15 mouse cellular contexts compared by ENCODE assay signal in genomic region chr9:99661606-99662166, GRCm38 (mm10). TPM values are rescaled to one million over a fixed set of nuclear protein-coding genes. Genes with fewer than 3 reads are reported as not detected.
DNase-seq lines count a peak whose midpoint lies in the region; ATAC-seq and TF ChIP-seq lines count a peak whose summit lies in the region.
"Had no signal": no experiment of that assay in that cellular context is flagged by ENCODE, and none has a peak within 500 bp of the region (broad histone marks: within the 10 kb centered on the region; RNA-seq: fewer than 3 reads in every experiment).

No protein-coding gene starts in this region.

- H3K27ac ChIP-seq in heart, embryonic 13.5 days (replicated peaks), result peak overlapping the region; percentile 50
- no peak overlapping the region for H3K27ac ChIP-seq in midbrain, embryonic 15.5 days
- H3K27ac ChIP-seq in midbrain, embryonic 16.5 days (ENCODE audit: low read length), result no peak overlapping the region
- H3K27ac ChIP-seq in small intestine, adult 2 months (ENCODE audit: insufficient read depth, low read depth, low read length), result no peak overlapping the region
- H3K27ac ChIP-seq: embryonic facial prominence, embryonic 12.5 days; gastrocnemius, adult 2 months; liver, embryonic 13.5 days had no signal

- H3K36me3 ChIP-seq in heart, embryonic 13.5 days, result peaks cover 83% of the 10 kb centered on the region
- H3K36me3 ChIP-seq in midbrain, embryonic 15.5 days (replicated peaks), result no peaks in the 10 kb centered on the region
- peaks cover 3% of the 10 kb centered on the region; the same call in 1 of the 2 replicates for H3K36me3 ChIP-seq in midbrain, embryonic 16.5 days (ENCODE audit: control insufficient read depth, insufficient read depth, low read length)
- H3K36me3 ChIP-seq in small intestine, adult 2 months (ENCODE audit: control insufficient read depth, insufficient read depth, low read length), result no peaks in the 10 kb centered on the region
- H3K36me3 ChIP-seq: liver, embryonic 13.5 days had no signal

- TF ChIP-seq POLR2A in small intestine, adult 2 months (IDR thresholded peaks at IDR 0.05; ENCODE audit: low read depth, low read length), result no peak

- H3K4me1 ChIP-seq in heart, embryonic 13.5 days, result peaks cover 17% of the 10 kb centered on the region
- H3K4me1 ChIP-seq in midbrain, embryonic 15.5 days, result 0 out of 2 replicates have a peak, but pooled peaks cover 5% of the 10 kb centered on the region
- H3K4me1 ChIP-seq in midbrain, embryonic 16.5 days (ENCODE audit: control insufficient read depth, insufficient read depth, low read length), result no peaks in the 10 kb centered on the region
- H3K4me1 ChIP-seq in small intestine, adult 2 months (ENCODE audit: control insufficient read depth, insufficient read depth, insufficient read length, low read length), result no peaks in the 10 kb centered on the region
- H3K4me1 ChIP-seq: embryonic facial prominence, embryonic 12.5 days; liver, embryonic 13.5 days had no signal

- no peaks in the 10 kb centered on the region for H3K27me3 ChIP-seq in heart, embryonic 13.5 days (replicated peaks)
- H3K27me3 ChIP-seq in midbrain, embryonic 15.5 days (replicated peaks), result no peaks in the 10 kb centered on the region
- H3K27me3 ChIP-seq in midbrain, embryonic 16.5 days (ENCODE audit: control insufficient read depth, insufficient read depth, low read depth, low read length), result no peaks in the 10 kb centered on the region
- H3K27me3 ChIP-seq in small intestine, adult 2 months (ENCODE audit: control insufficient read depth, insufficient read depth, low read length), result no peaks in the 10 kb centered on the region
- H3K27me3 ChIP-seq: embryonic facial prominence, embryonic 12.5 days; liver, embryonic 13.5 days had no signal

- H3K4me3 ChIP-seq in heart, embryonic 13.5 days, result no peak overlapping the region
- no peak overlapping the region for H3K4me3 ChIP-seq in midbrain, embryonic 15.5 days
- H3K4me3 ChIP-seq in midbrain, embryonic 16.5 days (ENCODE audit: low read depth, low read length), result no peak overlapping the region
- H3K4me3 ChIP-seq in small intestine, adult 2 months (ENCODE audit: low read depth, low read length), result peak overlapping the region; percentile 33
- H3K4me3 ChIP-seq: embryonic facial prominence, embryonic 12.5 days; liver, embryonic 13.5 days had no signal

- WGBS in heart, embryonic 13.5 days, result 69% methylated on average over 16 of the region's 16 CpGs
- WGBS in midbrain, embryonic 15.5 days, result 70% methylated on average over 16 of the region's 16 CpGs
- WGBS in midbrain, embryonic 16.5 days, result 72% methylated on average over 16 of the region's 16 CpGs
- WGBS in small intestine, adult 2 months, result 43% methylated on average over 16 of the region's 16 CpGs

- no peak for TF ChIP-seq CTCF in small intestine, adult 2 months (IDR thresholded peaks at IDR 0.05; ENCODE audit: extremely low read depth, insufficient read length, insufficient replicate concordance, low read depth, low read length)

- intact Hi-C loops in heart, postnatal 14 days (cut with DNase I), result loop anchor here (2.0 to 10.0 kb wide), 2 partner anchors 75 to 207 kb away; partner anchors contain the start of gene Nme9
- intact Hi-C loops in left cerebral cortex, postnatal 25 days (cut with DNase I), result loop anchor here (2.0 kb wide), 1 partner anchor 71 kb away; no protein-coding TSS in a partner anchor

- H3K9ac ChIP-seq in heart, embryonic 13.5 days, result no peak overlapping the region; the same call in 1 of the 2 replicates
- H3K9ac ChIP-seq in midbrain, embryonic 15.5 days, result no peak overlapping the region
- H3K9ac ChIP-seq in midbrain, embryonic 16.5 days (ENCODE audit: low read depth, low read length), result no peak overlapping the region
- H3K9ac ChIP-seq: embryonic facial prominence, embryonic 12.5 days; liver, embryonic 13.5 days had no signal

- H3K4me2 ChIP-seq in heart, embryonic 13.5 days, result no peak overlapping the region
- no peak overlapping the region for H3K4me2 ChIP-seq in midbrain, embryonic 15.5 days
- no peak overlapping the region for H3K4me2 ChIP-seq in midbrain, embryonic 16.5 days (ENCODE audit: low read length)
- H3K4me2 ChIP-seq: embryonic facial prominence, embryonic 12.5 days; liver, embryonic 13.5 days had no signal

- ATAC-seq in heart, embryonic 13.5 days (ENCODE audit: extremely low read depth, insufficient number of reproducible peaks, low FRiP score, low TSS enrichment), result no peak
- ATAC-seq in midbrain, embryonic 15.5 days (replicated peaks), result 0 out of 2 replicates have a peak, but pooled peaks have one; percentile 39
- no peak for ATAC-seq in midbrain, embryonic 16.5 days
- ATAC-seq: CD4-positive, CD25-positive, alpha-beta regulatory T cell, adult 4 months had no signal

- H3K9me3 ChIP-seq in heart, embryonic 13.5 days, result no peaks in the 10 kb centered on the region
- H3K9me3 ChIP-seq in midbrain, embryonic 15.5 days, result no peaks in the 10 kb centered on the region
- H3K9me3 ChIP-seq in midbrain, embryonic 16.5 days (replicated peaks; ENCODE audit: control insufficient read depth, low read length, poor library complexity, severe bottlenecking), result no peaks in the 10 kb centered on the region
- H3K9me3 ChIP-seq: embryonic facial prominence, embryonic 12.5 days; liver, embryonic 13.5 days had no signal

- no peak for DNase-seq in heart, postnatal 14 days
- peak; percentile 60 for DNase-seq in kidney, adult 9 months
- no peak for DNase-seq in left cerebral cortex, postnatal 25 days (ENCODE audit: low spot score in 2 of 2)
- DNase-seq: thymus, adult 18-20 months had no signal

RNA-seq across cellular contexts. Expression of gene Dzip1l, which starts 32.4 kb away (rescaled TPM):
- polyA plus RNA-seq in heart, embryonic 13.5 days (2015; fragmentation: Nextera tagmentation; extraction: Ambion mirVana), result 16.8 and 19.5 TPM in 2 replicates
- total RNA-seq in heart, postnatal 14 days (2021), result 1 to 10 TPM; 5.0 to 7.0 TPM
- polyA plus RNA-seq in midbrain, embryonic 15.5 days (2015; fragmentation: Nextera tagmentation; extraction: Ambion mirVana), result 8.8 and 10.8 TPM in 2 replicates
- 7.7 and 8.8 TPM in 2 replicates for polyA plus RNA-seq in midbrain, embryonic 16.5 days (2015; fragmentation: Nextera tagmentation; extraction: Ambion mirVana)
- 1.2 and 1.4 TPM in 2 replicates for polyA plus RNA-seq in small intestine, adult 2 months (2012; rRNA removed)
- total RNA-seq in left cerebral cortex, postnatal 25 days (2021), result 10 to 100 TPM; 21.2 to 27.7 TPM
- polyA plus RNA-seq: CD4-positive, CD25-positive, alpha-beta regulatory T cell, adult 4 months had no signal

RNA-seq across cellular contexts. Expression of gene A4gnt, which starts 49.4 kb away (rescaled TPM):
- not detected in 2 replicates for polyA plus RNA-seq in heart, embryonic 13.5 days (2015; fragmentation: Nextera tagmentation; extraction: Ambion mirVana)
- total RNA-seq in heart, postnatal 14 days (2021), result not detected
- polyA plus RNA-seq in midbrain, embryonic 15.5 days (2015; fragmentation: Nextera tagmentation; extraction: Ambion mirVana), result not detected in 2 replicates
- polyA plus RNA-seq in midbrain, embryonic 16.5 days (2015; fragmentation: Nextera tagmentation; extraction: Ambion mirVana), result not detected in 2 replicates
- 1.1 and 8.7 TPM in 2 replicates for polyA plus RNA-seq in small intestine, adult 2 months (2012; rRNA removed)
- total RNA-seq in left cerebral cortex, postnatal 25 days (2021), result under 1 TPM; 0.23 to 0.32 TPM
- total RNA-seq: gastrocnemius, adult 2 months; left cerebral cortex, postnatal 4 days had no signal
- polyA plus RNA-seq: CD4-positive, CD25-positive, alpha-beta regulatory T cell, adult 4 months; embryonic facial prominence, embryonic 12.5 days; forebrain, embryonic 11.5 days; heart, embryonic 14.5 days; liver, embryonic 13.5 days had no signal

RNA-seq across cellular contexts. Expression of gene Cldn18, which starts 55.4 kb away (rescaled TPM):
- 3.3 and 3.6 TPM in 2 replicates for polyA plus RNA-seq in heart, embryonic 13.5 days (2015; fragmentation: Nextera tagmentation; extraction: Ambion mirVana)
- total RNA-seq in heart, postnatal 14 days (2021), result not detected
- polyA plus RNA-seq in midbrain, embryonic 15.5 days (2015; fragmentation: Nextera tagmentation; extraction: Ambion mirVana), result not detected in 2 replicates
- polyA plus RNA-seq in midbrain, embryonic 16.5 days (2015; fragmentation: Nextera tagmentation; extraction: Ambion mirVana), result not detected in 2 replicates
- polyA plus RNA-seq in small intestine, adult 2 months (2012; rRNA removed), result 0.29 and 133 TPM in 2 replicates
- not detected for total RNA-seq in left cerebral cortex, postnatal 25 days (2021)
- total RNA-seq: gastrocnemius, adult 2 months; left cerebral cortex, postnatal 4 days had no signal
- polyA plus RNA-seq: CD4-positive, CD25-positive, alpha-beta regulatory T cell, adult 4 months; embryonic facial prominence, embryonic 12.5 days; forebrain, embryonic 11.5 days; heart, embryonic 14.5 days; liver, embryonic 13.5 days had no signal
